Mouse (Mus musculus): ENCODE data around the gene 1700024P04Rik. TPM values are rescaled to one million over a fixed set of nuclear protein-coding genes. Genes with fewer than 3 reads are reported as not detected.

1700024P04Rik gene
- polyA plus RNA-seq, 1 experiment: not detected

DNA sequence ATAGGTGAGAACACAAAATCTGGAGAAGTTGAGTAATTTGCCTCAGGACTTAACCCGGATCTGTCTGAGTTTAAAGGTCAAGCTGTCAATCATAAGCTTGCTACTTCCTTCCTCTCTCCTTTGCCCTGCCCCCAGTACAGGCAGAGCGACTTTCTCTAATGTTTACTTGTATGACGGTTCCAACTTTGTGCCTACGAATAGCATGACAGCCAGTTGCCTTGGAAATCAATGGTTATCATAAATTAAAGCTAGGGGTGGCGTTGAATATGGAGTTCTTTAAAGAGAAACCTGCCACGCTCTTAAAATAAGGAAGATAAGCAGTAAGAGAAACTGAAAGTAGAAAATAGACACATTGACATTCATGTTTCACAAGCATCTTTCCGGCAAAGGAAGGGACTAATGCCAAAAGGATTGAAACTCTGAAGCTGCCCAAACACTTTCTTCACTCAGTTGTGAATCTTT is 39.7 kb downstream of the 1700024P04Rik start:
- no peak overlapping the region for H3K4me3 ChIP-seq
- no peaks in the 10 kb centered on the region for H3K36me3 ChIP-seq (ENCODE audit: control insufficient read depth, insufficient read depth)
- TF ChIP-seq E2F4 (IDR thresholded peaks at IDR 0.05; ENCODE audit: insufficient read depth): no peak
- peak overlapping the region; percentile 10 for H3K4me2 ChIP-seq (ENCODE audit: low read depth)
- no peaks in the 10 kb centered on the region for H3K27me3 ChIP-seq (ENCODE audit: control insufficient read depth, insufficient read depth, insufficient read length)
- no peaks in the 10 kb centered on the region for H3K79me2 ChIP-seq (ENCODE audit: control insufficient read depth, insufficient read depth)
- H3ac ChIP-seq (ENCODE audit: control insufficient read depth, insufficient read length): no peak overlapping the region

DNA sequence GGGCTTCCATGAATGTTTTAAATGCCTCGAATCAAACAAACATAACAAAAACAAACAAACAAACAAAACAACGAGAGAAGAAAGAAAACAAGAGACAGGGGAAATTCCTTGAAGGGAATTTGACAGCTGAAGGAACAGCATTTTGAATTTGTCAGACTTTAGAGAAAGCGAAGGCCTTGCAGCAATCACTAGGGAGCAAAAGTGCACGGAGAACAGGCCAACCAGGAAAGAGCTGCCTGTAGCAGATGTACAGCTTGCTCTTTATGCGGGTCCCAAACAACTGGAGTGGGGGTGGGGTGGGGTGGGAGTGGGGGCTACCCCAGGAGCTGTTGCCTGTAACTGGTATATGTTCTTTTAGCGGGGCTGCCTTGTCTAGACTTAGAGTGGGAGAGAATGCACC is 42.0 kb downstream of the 1700024P04Rik start:
- Histone ChIP-seq H3K4me2 (ENCODE audit: low read depth) (no peak overlapping the region), H3K4me3 (no peak overlapping the region), H3ac (ENCODE audit: control insufficient read depth, insufficient read length) (no peak overlapping the region), H3K27me3 (ENCODE audit: control insufficient read depth, insufficient read depth, insufficient read length) (no peaks in the 10 kb centered on the region), H3K79me2 (ENCODE audit: control insufficient read depth, insufficient read depth) (no peaks in the 10 kb centered on the region), H3K36me3 (ENCODE audit: control insufficient read depth, insufficient read depth) (no peaks in the 10 kb centered on the region)
- TF ChIP-seq POLR2A (IDR thresholded peaks at IDR 0.05; ENCODE audit: insufficient read length, low read depth): no peak
- TF ChIP-seq CEBPB (IDR thresholded peaks at IDR 0.05; ENCODE audit: insufficient read depth, poor library complexity, severe bottlenecking): no peak
- TF ChIP-seq SRF (IDR thresholded peaks at IDR 0.05; ENCODE audit: control insufficient read depth, insufficient read length, low read depth): no peak
- no peak for TF ChIP-seq MYOD1 (IDR thresholded peaks at IDR 0.05; ENCODE audit: control insufficient read depth in 1 of 3, insufficient read length in 2 of 3, low read depth in 2 of 3)
- no peak for TF ChIP-seq MYOG (IDR thresholded peaks at IDR 0.05; ENCODE audit: control insufficient read depth in 1 of 3, insufficient read depth in 1 of 3, insufficient read length in 2 of 3, low read depth in 2 of 3)
- TF ChIP-seq POLR2AphosphoS2 (IDR thresholded peaks at IDR 0.05; ENCODE audit: insufficient read length, low read depth): no peak
- no peak for TF ChIP-seq USF1 (IDR thresholded peaks at IDR 0.05; ENCODE audit: low read depth)
- no peak for TF ChIP-seq TCF3 (IDR thresholded peaks at IDR 0.05; ENCODE audit: insufficient read length, low read depth)
- TF ChIP-seq E2F4 (IDR thresholded peaks at IDR 0.05; ENCODE audit: insufficient read depth): no peak
- TF ChIP-seq REST (IDR thresholded peaks at IDR 0.05; ENCODE audit: insufficient read depth, insufficient read length): no peak
- TF ChIP-seq MAX (IDR thresholded peaks at IDR 0.05; ENCODE audit: low read depth): no peak
- no peak for TF ChIP-seq TCF12 (IDR thresholded peaks at IDR 0.05; ENCODE audit: insufficient read depth, poor library complexity, severe bottlenecking)

DNA sequence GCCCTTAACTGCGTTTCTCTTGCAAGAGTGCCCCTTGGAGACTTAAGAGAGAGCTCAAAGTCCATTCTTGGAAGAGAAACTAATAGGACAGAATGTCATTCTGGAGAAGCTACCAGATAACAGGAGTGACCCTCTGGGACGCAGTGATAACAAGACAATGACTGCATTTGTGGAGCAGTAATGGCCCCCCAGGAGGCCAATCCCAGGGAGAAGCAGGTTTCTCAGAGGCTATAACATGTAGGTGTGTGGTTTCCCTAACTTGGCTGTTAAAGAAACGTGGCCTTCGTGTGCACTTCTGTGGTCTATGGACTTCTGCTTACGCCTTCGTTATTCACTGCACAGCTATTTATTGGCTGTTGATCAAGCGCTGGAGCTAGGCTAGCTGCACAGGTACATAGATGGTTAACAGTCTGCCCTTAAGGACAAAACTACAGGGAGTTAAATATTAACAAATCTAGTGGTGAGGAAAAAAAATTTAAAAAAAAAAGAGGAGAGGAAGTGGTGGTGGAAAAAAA is 42.5 kb downstream of the 1700024P04Rik start:
- no peak overlapping the region for H3K4me2 ChIP-seq (ENCODE audit: low read depth)
- no peaks in the 10 kb centered on the region for H3K36me3 ChIP-seq (ENCODE audit: control insufficient read depth, insufficient read depth)
- H3K4me3 ChIP-seq: no peak overlapping the region
- no peak for TF ChIP-seq SRF (IDR thresholded peaks at IDR 0.05; ENCODE audit: control insufficient read depth, insufficient read length, low read depth)
- no peak overlapping the region for H3ac ChIP-seq (ENCODE audit: control insufficient read depth, insufficient read length)
- H3K79me2 ChIP-seq (ENCODE audit: control insufficient read depth, insufficient read depth): no peaks in the 10 kb centered on the region
- H3K27me3 ChIP-seq (ENCODE audit: control insufficient read depth, insufficient read depth, insufficient read length): no peaks in the 10 kb centered on the region

DNA sequence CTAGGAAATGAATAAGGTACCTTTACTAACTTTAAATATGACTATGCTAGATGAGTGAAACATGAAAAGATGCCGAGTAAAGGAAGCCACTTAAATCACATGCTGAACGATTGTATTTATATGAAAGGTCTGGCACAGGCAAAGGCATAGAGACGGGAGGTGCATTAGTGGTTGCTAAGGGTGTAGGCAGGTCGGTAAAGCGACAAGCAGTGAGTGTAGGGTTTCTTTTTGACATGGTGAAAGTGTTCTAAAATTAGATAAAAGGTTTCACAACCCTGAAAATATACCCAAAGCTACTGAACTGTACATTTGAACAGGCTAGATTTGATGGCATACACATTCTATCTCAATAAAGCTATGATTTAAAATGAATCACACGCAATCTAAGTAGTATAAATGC is 47.3 kb downstream of the 1700024P04Rik start:
- no peaks in the 10 kb centered on the region for H3K36me3 ChIP-seq (ENCODE audit: control insufficient read depth, insufficient read depth)
- H3K4me2 ChIP-seq (ENCODE audit: low read depth): peak overlapping the region; percentile 15
- no peak for TF ChIP-seq POLR2A (IDR thresholded peaks at IDR 0.05; ENCODE audit: insufficient read length, low read depth)
- no peak for TF ChIP-seq USF1 (IDR thresholded peaks at IDR 0.05; ENCODE audit: low read depth)
- no peak for TF ChIP-seq TCF3 (IDR thresholded peaks at IDR 0.05; ENCODE audit: insufficient read length, low read depth)
- no peak for TF ChIP-seq TCF12 (IDR thresholded peaks at IDR 0.05; ENCODE audit: insufficient read depth, poor library complexity, severe bottlenecking)
- no peak for TF ChIP-seq E2F4 (IDR thresholded peaks at IDR 0.05; ENCODE audit: insufficient read depth)
- TF ChIP-seq MYOG (IDR thresholded peaks at IDR 0.05; ENCODE audit: control insufficient read depth in 1 of 3, insufficient read depth in 1 of 3, insufficient read length in 2 of 3, low read depth in 2 of 3): no peak
- no peak for TF ChIP-seq MYOD1 (IDR thresholded peaks at IDR 0.05; ENCODE audit: control insufficient read depth in 1 of 3, insufficient read length in 2 of 3, low read depth in 2 of 3)
- TF ChIP-seq MAX (IDR thresholded peaks at IDR 0.05; ENCODE audit: low read depth): no peak
- H3K27me3 ChIP-seq (ENCODE audit: control insufficient read depth, insufficient read depth, insufficient read length): no peaks in the 10 kb centered on the region
- no peak overlapping the region for H3K4me3 ChIP-seq
- H3K79me2 ChIP-seq (ENCODE audit: control insufficient read depth, insufficient read depth): no peaks in the 10 kb centered on the region
- H3ac ChIP-seq (ENCODE audit: control insufficient read depth, insufficient read length): no peak overlapping the region

Other genes starting within 250 kb of the 1700024P04Rik start
- 3.9 TPM for gene Fcho2, start 169.1 kb downstream of the 1700024P04Rik start, polyA plus RNA-seq (2012; fragmentation: generic; extraction: Trizol)
- 36.0 TPM for gene Tnpo1, start 58.2 kb downstream of the 1700024P04Rik start, polyA plus RNA-seq (2012; fragmentation: generic; extraction: Trizol)
- gene Zfp366, start 200.3 kb upstream of the 1700024P04Rik start, polyA plus RNA-seq (2012; fragmentation: generic; extraction: Trizol): 0.01 TPM